Mouse (Mus musculus): ENCODE measurements at regions not wholly inside any gene's neighbourhood (a gene's known extent, or its start where the extent isn't known, plus 50 kb on each side); places are given as distances from the start of the nearest gene placed in this dataset.

- DNase-seq (ENCODE audit: low spot score): no peak
- Histone ChIP-seq H3K9me3 (replicated peaks) (no peaks in the 10 kb centered on the region), H3K4me1 (peaks cover 9% of the 10 kb centered on the region), H3K36me3 (no peaks in the 10 kb centered on the region), H3K27ac (no peak overlapping the region; the same call in 1 of the 2 replicates), H3K4me3 (no peak overlapping the region), H3K27me3 (ENCODE audit: low read depth, poor library complexity, severe bottlenecking) (no peaks in the 10 kb centered on the region)
- 26% methylated on average over 4 of the region's 4 CpGs for WGBS
Observed at GRCm38 (mm10) chr15:25546185-25546584, 76.1 kb upstream of the Myo10 start.

GRCm38 (mm10) chr15:25550269-25551054, 71.9 kb upstream of the Myo10 start:
- no peaks in the 10 kb centered on the region for H3K36me3 ChIP-seq
- 83% methylated on average over 8 of the region's 8 CpGs for WGBS
- no peak overlapping the region for H3K4me3 ChIP-seq
- H3K27me3 ChIP-seq (ENCODE audit: low read depth, poor library complexity, severe bottlenecking): no peaks in the 10 kb centered on the region
- no peak overlapping the region for H3K27ac ChIP-seq
- no peaks in the 10 kb centered on the region for H3K9me3 ChIP-seq (replicated peaks)
- DNase-seq (ENCODE audit: low spot score): no peak
- peaks cover 9% of the 10 kb centered on the region for H3K4me1 ChIP-seq

- DNase-seq (ENCODE audit: low spot score): no peak
- H3K27ac ChIP-seq: no peak overlapping the region
Observed at GRCm38 (mm10) chr15:25554945-25555344, 67.4 kb upstream of the Myo10 start.

GRCm38 (mm10) chr15:25555852-25556251, 66.5 kb upstream of the Myo10 start:
- Histone ChIP-seq H3K36me3 (no peaks in the 10 kb centered on the region), H3K4me3 (no peak overlapping the region), H3K27me3 (ENCODE audit: low read depth, poor library complexity, severe bottlenecking) (no peaks in the 10 kb centered on the region), H3K27ac (no peak overlapping the region), H3K4me1 (no peaks in the 10 kb centered on the region), H3K9me3 (replicated peaks) (no peaks in the 10 kb centered on the region)
- 38% methylated on average over 2 of the region's 2 CpGs for WGBS
- DNase-seq (ENCODE audit: low spot score): no peak

More at GRCm38 (mm10) chr15:25554945-25555344, 67.4 kb upstream of the Myo10 start:
- Histone ChIP-seq H3K36me3 (no peaks in the 10 kb centered on the region), H3K4me1 (no peaks in the 10 kb centered on the region), H3K9me3 (replicated peaks) (no peaks in the 10 kb centered on the region), H3K27me3 (ENCODE audit: low read depth, poor library complexity, severe bottlenecking) (no peaks in the 10 kb centered on the region), H3K4me3 (no peak overlapping the region)
- WGBS: 91% methylated on average over 10 of the region's 10 CpGs

GRCm38 (mm10) chr15:25557566-25557965, 64.8 kb upstream of the Myo10 start:
- H3K36me3 ChIP-seq: no peaks in the 10 kb centered on the region
- H3K9me3 ChIP-seq (replicated peaks): no peaks in the 10 kb centered on the region
- H3K27ac ChIP-seq: no peak overlapping the region
- DNase-seq (ENCODE audit: low spot score): no peak
- WGBS: 95% methylated on average over 8 of the region's 8 CpGs
- no peaks in the 10 kb centered on the region for H3K27me3 ChIP-seq (ENCODE audit: low read depth, poor library complexity, severe bottlenecking)
- H3K4me3 ChIP-seq: no peak overlapping the region
- no peaks in the 10 kb centered on the region for H3K4me1 ChIP-seq

GRCm38 (mm10) chr15:25558240-25558639, 64.1 kb upstream of the Myo10 start:
- no peaks in the 10 kb centered on the region for H3K9me3 ChIP-seq (replicated peaks)
- H3K4me1 ChIP-seq: no peaks in the 10 kb centered on the region
- no peak overlapping the region for H3K27ac ChIP-seq
- 85% methylated on average over 7 of the region's 7 CpGs for WGBS
- no peak for DNase-seq (ENCODE audit: low spot score)
- no peak overlapping the region for H3K4me3 ChIP-seq
- no peaks in the 10 kb centered on the region for H3K36me3 ChIP-seq
- H3K27me3 ChIP-seq (ENCODE audit: low read depth, poor library complexity, severe bottlenecking): no peaks in the 10 kb centered on the region

- WGBS: 82% methylated on average over 7 of the region's 7 CpGs
- Histone ChIP-seq H3K27ac (no peak overlapping the region), H3K36me3 (no peaks in the 10 kb centered on the region), H3K4me1 (peaks cover 14% of the 10 kb centered on the region), H3K4me3 (no peak overlapping the region), H3K27me3 (ENCODE audit: low read depth, poor library complexity, severe bottlenecking) (no peaks in the 10 kb centered on the region), H3K9me3 (replicated peaks) (no peaks in the 10 kb centered on the region)
- no peak for DNase-seq (ENCODE audit: low spot score)
Observed at GRCm38 (mm10) chr15:25563641-25564040, 58.7 kb upstream of the Myo10 start.

GRCm38 (mm10) chr15:25572495-25572894, 49.8 kb upstream of the Myo10 start:
- Histone ChIP-seq H3K4me3 (no peak overlapping the region), H3K9me3 (replicated peaks) (no peaks in the 10 kb centered on the region), H3K27me3 (ENCODE audit: low read depth, poor library complexity, severe bottlenecking) (no peaks in the 10 kb centered on the region), H3K27ac (no peak overlapping the region), H3K36me3 (no peaks in the 10 kb centered on the region), H3K4me1 (peaks cover 17% of the 10 kb centered on the region)
- 36% methylated on average over 6 of the region's 6 CpGs for WGBS
- DNase-seq (ENCODE audit: low spot score): no peak
